Mouse (Mus musculus): ENCODE measurements around the gene Ninj2.

Ninj2 gene

GRCm38 (mm10) chr6:120174602-120175115 is 81.5 kb downstream of the Ninj2 start:
- DNase-seq (ENCODE audit: low read depth, low spot score): no peak

GRCm38 (mm10) chr6:120175650-120176049 is 82.5 kb downstream of the Ninj2 start:
- DNase-seq (ENCODE audit: low read depth, low spot score): no peak

GRCm38 (mm10) chr6:120179044-120179755 is 86.0 kb downstream of the Ninj2 start:
- DNase-seq (ENCODE audit: low read depth, low spot score): no peak

GRCm38 (mm10) chr6:120179756-120180206 is 86.6 kb downstream of the Ninj2 start:
- no peak for DNase-seq (ENCODE audit: low read depth, low spot score)

- no peak for DNase-seq (ENCODE audit: low read depth, low spot score)
Observed at GRCm38 (mm10) chr6:120180492-120180891, 87.3 kb downstream of the Ninj2 start.

- no peak for DNase-seq (ENCODE audit: low read depth, low spot score)
Observed at GRCm38 (mm10) chr6:120182160-120182559, 89.0 kb downstream of the Ninj2 start.

GRCm38 (mm10) chr6:120183771-120184170 is 90.6 kb downstream of the Ninj2 start:
- DNase-seq (ENCODE audit: low read depth, low spot score): no peak

- DNase-seq (ENCODE audit: low read depth, low spot score): peak; percentile 84
Observed at GRCm38 (mm10) chr6:120185012-120185730, 92.0 kb downstream of the Ninj2 start.

- no peak for DNase-seq (ENCODE audit: low read depth, low spot score)
Observed at GRCm38 (mm10) chr6:120185756-120186155, 92.6 kb downstream of the Ninj2 start.

GRCm38 (mm10) chr6:120186594-120186993 is 93.4 kb downstream of the Ninj2 start:
- DNase-seq (ENCODE audit: low read depth, low spot score): no peak

GRCm38 (mm10) chr6:120187587-120188176 is 94.5 kb downstream of the Ninj2 start:
- peak; percentile 90 for DNase-seq (ENCODE audit: low read depth, low spot score)

- DNase-seq (ENCODE audit: low read depth, low spot score): peak; percentile 90
Observed at GRCm38 (mm10) chr6:120188376-120189235, 95.5 kb downstream of the Ninj2 start.

GRCm38 (mm10) chr6:120189287-120189686 is 96.1 kb downstream of the Ninj2 start:
- no peak for DNase-seq (ENCODE audit: low read depth, low spot score)

GRCm38 (mm10) chr6:120190365-120190764 is 97.2 kb downstream of the Ninj2 start:
- no peak for DNase-seq (ENCODE audit: low read depth, low spot score)

- DNase-seq (ENCODE audit: low read depth, low spot score): no peak
Observed at GRCm38 (mm10) chr6:120190912-120191311, 97.8 kb downstream of the Ninj2 start.

- DNase-seq (ENCODE audit: low read depth, low spot score): no peak
Observed at GRCm38 (mm10) chr6:120191396-120192170, 98.4 kb downstream of the Ninj2 start.

GRCm38 (mm10) chr6:120192211-120192870 is 99.2 kb downstream of the Ninj2 start:
- peak; percentile 75 for DNase-seq (ENCODE audit: low read depth, low spot score)

GRCm38 (mm10) chr6:120193174-120193573 is 100.0 kb downstream of the Ninj2 start:
- peak; percentile 91 for DNase-seq (ENCODE audit: low read depth, low spot score)

GRCm38 (mm10) chr6:120193793-120194192 is 100.6 kb downstream of the Ninj2 start:
- DNase-seq (ENCODE audit: low read depth, low spot score): no peak

GRCm38 (mm10) chr6:120194305-120194704 is 101.2 kb downstream of the Ninj2 start:
- no peak for DNase-seq (ENCODE audit: low read depth, low spot score)

Measured in ES-CJ7 (cell line).